Mouse (Mus musculus) forebrain, embryonic 15.5 days (tissue): Measurements from ENCODE around the gene Mthfd1l. TPM values are rescaled to one million over a fixed set of nuclear protein-coding genes. Genes with fewer than 3 reads are reported as not detected.

Source experiments
- ATAC-seq: fragments of 200-750 bp; cut with Nextera tagmentation; replicated peaks from 2 replicates; pipeline ENCODE4 v1.8.0; 2017; ENCODE audit warnings: mild to moderate bottlenecking, moderate TSS enrichment, moderate library complexity
- H3K27ac ChIP-seq: fragments of 300-500 bp; sonication (generic); replicated peaks from 2 replicates; pipeline ENCODE4 v1.5.1; 2015; ENCODE audit warnings: mild to moderate bottlenecking, inconsistent platforms
- H3K27me3 ChIP-seq: fragments of 300-500 bp; sonication (generic); 2 replicates; pipeline ENCODE4 v1.6.1; 2015; ENCODE audit warnings: inconsistent platforms
- H3K36me3 ChIP-seq: fragments of 300-500 bp; sonication (generic); 2 replicates; pipeline ENCODE4 v1.6.1; 2015; ENCODE audit warnings: mild to moderate bottlenecking, inconsistent platforms
- H3K4me1 ChIP-seq: fragments of 300-500 bp; sonication (generic); 2 replicates; pipeline ENCODE4 v1.6.1; 2015; ENCODE audit warnings: inconsistent platforms
- H3K4me2 ChIP-seq: fragments of 300-500 bp; sonication (generic); replicated peaks from 2 replicates; pipeline ENCODE4 v1.6.1; 2015; ENCODE audit warnings: mild to moderate bottlenecking, inconsistent platforms
- H3K4me3 ChIP-seq: fragments of 300-500 bp; sonication (generic); 2 replicates; pipeline ENCODE4 v1.5.1; 2015; ENCODE audit warnings: mild to moderate bottlenecking, inconsistent platforms
- H3K9ac ChIP-seq: fragments of 300-500 bp; sonication (generic); replicated peaks from 2 replicates; pipeline ENCODE4 v1.6.1; 2015; ENCODE audit warnings: mild to moderate bottlenecking, inconsistent platforms
- H3K9me3 ChIP-seq: fragments of 300-500 bp; sonication (generic); 2 replicates; pipeline ENCODE4 v1.6.1; 2016; ENCODE audit warnings: inconsistent platforms
- WGBS: fragments of 180-500 bp; shearing (Covaris S2); methylation state at CpG from one replicate; pipeline ENCODE4 v1.1.7; 2015; ENCODE audit warnings: mixed read lengths; 5-methylcytosine and 5-hydroxymethylcytosine counted together
- polyA plus RNA-seq: library from polyadenylated mRNA; unstranded; fragments of >200 nt; fragmentation: Nextera tagmentation; extraction: Ambion mirVana; gene quantifications from 2 replicates; pipeline ENCODE4 v1.2.1, GENCODE M21; 2015

The Mthfd1l gene
- polyA plus RNA-seq, 1 experiment from 2014 or later: 3.6 TPM

DNA sequence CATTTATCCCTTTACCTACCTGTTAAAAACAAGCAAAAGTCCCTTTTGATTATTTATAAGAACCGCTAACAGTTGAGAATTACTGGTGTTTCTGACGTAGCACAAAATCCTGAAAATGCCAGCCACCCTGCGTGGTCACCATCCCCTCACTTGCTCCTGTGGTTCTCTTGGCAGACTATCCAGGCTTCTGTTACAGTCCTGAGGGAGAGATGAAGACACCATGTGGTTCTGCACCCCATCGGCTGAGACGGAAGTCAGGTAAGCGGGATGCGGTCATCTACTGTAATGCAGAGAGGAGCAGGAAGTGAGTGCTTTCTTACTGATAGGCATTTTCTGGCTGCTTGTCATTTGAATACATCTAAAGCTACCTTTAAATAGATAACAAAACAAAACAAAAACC, 25.6 kb upstream of the Mthfd1l start:
- Histone ChIP-seq H3K9ac (no peak overlapping the region), H3K36me3 (no peaks in the 10 kb centered on the region), H3K4me1 (no peaks in the 10 kb centered on the region), H3K27me3 (no peaks in the 10 kb centered on the region), H3K4me3 (no peak overlapping the region), H3K27ac (no peak overlapping the region), H3K9me3 (no peaks in the 10 kb centered on the region), H3K4me2 (no peak overlapping the region)
- no peak for ATAC-seq
- WGBS: 94% methylated on average over 7 of the region's 7 CpGs

DNA sequence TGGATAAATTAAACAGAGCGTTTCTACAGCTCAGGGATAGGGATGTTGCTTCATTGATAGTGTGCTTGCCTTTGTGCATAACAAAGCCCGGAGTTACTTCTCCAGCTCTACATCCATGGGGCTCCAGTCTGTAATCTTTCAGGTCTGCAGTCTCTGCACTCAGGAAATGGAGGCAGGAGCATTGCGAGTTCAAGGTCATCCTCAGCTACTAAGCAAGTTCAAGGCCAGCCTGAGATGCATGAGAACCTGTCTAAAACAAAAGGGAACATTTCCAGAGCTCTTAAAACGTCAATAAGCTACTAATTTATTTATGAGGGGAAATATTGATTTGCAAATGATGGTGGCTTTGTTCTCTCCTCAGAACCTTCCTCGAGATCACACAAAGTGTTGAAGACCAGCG, 23.6 kb upstream of the Mthfd1l start:
- ATAC-seq: no peak
- Histone ChIP-seq H3K4me3 (no peak overlapping the region), H3K9ac (no peak overlapping the region), H3K9me3 (no peaks in the 10 kb centered on the region), H3K36me3 (no peaks in the 10 kb centered on the region), H3K4me2 (no peak overlapping the region), H3K27ac (no peak overlapping the region), H3K4me1 (no peaks in the 10 kb centered on the region), H3K27me3 (no peaks in the 10 kb centered on the region)
- WGBS: 94% methylated on average over 6 of the region's 6 CpGs

DNA sequence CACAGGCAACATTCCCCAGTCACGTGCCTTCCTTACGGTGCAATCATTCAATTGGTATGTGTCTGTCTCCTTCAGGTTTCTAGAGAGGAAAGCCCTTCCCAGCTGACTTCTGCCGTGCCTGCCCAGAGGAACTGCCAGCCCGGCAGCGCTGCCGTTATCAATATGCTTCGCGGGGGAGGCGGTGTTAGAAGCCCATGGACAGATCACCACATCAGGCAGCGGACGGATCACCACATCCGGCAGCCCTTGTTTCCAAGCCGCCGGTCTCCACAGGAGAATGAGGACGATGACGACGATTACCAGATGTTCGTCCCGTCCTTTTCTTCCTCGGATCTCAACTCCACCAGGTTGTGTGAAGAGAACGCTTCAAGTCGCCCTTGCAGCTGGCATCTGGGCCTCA, 16.4 kb upstream of the Mthfd1l start:
- Histone ChIP-seq H3K27me3 (no peaks in the 10 kb centered on the region), H3K4me2 (no peak overlapping the region), H3K9ac (no peak overlapping the region), H3K4me1 (no peaks in the 10 kb centered on the region), H3K9me3 (no peaks in the 10 kb centered on the region), H3K27ac (no peak overlapping the region), H3K4me3 (no peak overlapping the region), H3K36me3 (no peaks in the 10 kb centered on the region)
- ATAC-seq: no peak
- WGBS: 93% methylated on average over 22 of the region's 22 CpGs

DNA sequence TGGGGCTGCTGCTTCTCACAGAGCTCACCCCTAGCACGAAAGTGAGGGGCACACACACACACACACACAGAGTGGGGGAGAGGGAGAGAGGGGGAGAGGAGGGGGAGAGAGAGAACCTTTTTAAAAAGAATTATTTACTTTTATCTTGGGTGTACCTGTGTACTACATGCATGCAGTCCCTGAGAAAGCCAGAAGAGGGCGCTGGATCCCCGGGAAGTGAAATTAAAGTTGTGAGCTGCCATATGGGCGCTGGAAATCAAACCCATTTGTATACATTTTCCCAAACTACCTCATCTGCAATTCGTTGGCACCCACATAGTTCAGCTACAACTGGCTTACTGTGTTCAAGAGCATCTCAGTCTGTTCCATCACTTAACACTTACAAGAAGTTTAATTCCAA, 14.3 kb upstream of the Mthfd1l start:
- Histone ChIP-seq H3K4me2 (no peak overlapping the region), H3K27me3 (no peaks in the 10 kb centered on the region), H3K4me1 (no peaks in the 10 kb centered on the region), H3K9ac (no peak overlapping the region), H3K9me3 (no peaks in the 10 kb centered on the region), H3K4me3 (no peak overlapping the region), H3K27ac (no peak overlapping the region), H3K36me3 (no peaks in the 10 kb centered on the region)
- WGBS: 74% methylated on average over 5 of the region's 5 CpGs
- ATAC-seq: no peak

DNA sequence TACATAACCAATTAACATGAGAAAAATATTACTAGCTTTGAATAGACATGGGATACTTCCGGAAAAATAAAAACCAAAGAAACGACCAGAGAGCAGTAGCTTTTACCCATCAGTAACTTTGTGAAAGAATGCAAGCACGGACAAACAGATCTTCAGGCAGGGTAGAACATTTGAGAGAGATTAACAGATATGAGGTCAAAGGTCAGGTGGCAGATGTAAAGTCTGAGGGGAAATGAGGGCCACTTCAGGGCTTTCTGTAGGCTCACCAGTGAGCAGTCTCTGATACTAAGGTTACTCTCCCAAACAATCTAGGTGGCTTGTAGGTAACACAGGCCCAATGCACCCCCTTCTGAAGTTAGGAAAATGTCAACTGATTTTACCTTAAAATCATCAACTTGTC, 3.9 kb upstream of the Mthfd1l start:
- Histone ChIP-seq H3K9ac (no peak overlapping the region), H3K27me3 (no peaks in the 10 kb centered on the region), H3K4me1 (peaks cover 6% of the 10 kb centered on the region; the same call in 1 of the 2 replicates), H3K27ac (no peak overlapping the region), H3K36me3 (no peaks in the 10 kb centered on the region), H3K4me3 (no peak overlapping the region), H3K9me3 (no peaks in the 10 kb centered on the region), H3K4me2 (no peak overlapping the region)
- ATAC-seq: no peak
- 86% methylated on average over 3 of the region's 3 CpGs for WGBS

DNA sequence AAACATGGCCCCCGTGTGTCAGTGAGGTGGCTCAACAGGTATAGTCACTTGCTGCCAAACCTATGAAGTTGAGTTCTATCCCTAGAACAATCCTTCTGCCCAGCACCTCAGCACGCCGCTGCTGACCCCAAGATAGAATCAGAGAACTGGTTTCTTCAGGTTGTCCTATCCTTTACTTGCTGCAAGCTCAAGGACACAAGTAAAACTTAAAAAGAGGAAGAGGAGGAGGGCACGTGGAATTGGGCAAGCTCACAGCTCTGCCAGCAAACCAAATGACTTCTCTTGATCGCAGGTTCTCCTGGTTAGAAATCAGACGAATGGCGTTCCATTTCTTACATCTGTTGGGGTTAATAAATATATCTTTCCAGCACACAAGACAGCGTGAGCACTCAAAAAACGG, 681 bp upstream of the Mthfd1l start:
- Histone ChIP-seq H3K9ac (no peak overlapping the region), H3K27ac (no peak overlapping the region), H3K4me1 (peaks cover 9% of the 10 kb centered on the region; the same call in 1 of the 2 replicates), H3K4me3 (no peak overlapping the region), H3K9me3 (no peaks in the 10 kb centered on the region), H3K36me3 (no peaks in the 10 kb centered on the region), H3K4me2 (no peak overlapping the region), H3K27me3 (no peaks in the 10 kb centered on the region)
- no peak for ATAC-seq
- 91% methylated on average over 9 of the region's 9 CpGs for WGBS

DNA sequence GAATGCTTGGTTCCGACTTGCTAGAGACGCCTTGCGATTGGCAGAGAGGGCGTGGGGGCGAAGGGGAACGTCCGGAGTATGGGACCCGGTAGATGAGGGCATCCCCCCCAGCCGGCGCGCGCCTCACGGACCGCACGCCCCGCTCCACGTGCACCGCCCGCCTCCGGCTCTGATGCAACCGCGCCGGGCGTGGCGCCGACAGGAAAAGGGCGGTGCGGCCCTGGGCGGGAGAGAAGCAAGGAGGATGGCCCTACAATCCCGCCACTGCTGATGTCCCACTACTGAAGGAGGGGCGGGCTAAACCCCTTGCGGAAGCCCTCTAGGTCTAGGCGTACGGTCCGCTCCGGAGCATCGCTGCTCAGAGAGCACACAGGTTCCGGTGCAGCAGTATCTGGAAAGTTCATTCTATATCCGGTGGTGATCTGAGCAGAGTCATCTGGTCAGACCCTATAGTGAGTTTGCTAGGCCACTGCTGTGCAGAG, 712 bp downstream of the Mthfd1l start:
- H3K9ac ChIP-seq: peak overlapping the region; percentile 77
- peak overlapping the region; percentile 83 for H3K4me3 ChIP-seq
- peak; percentile 93 for ATAC-seq
- H3K4me2 ChIP-seq: peak overlapping the region; percentile 91
- no peaks in the 10 kb centered on the region for H3K9me3 ChIP-seq
- no peaks in the 10 kb centered on the region for H3K36me3 ChIP-seq
- 0% methylated on average over 31 of the region's 39 CpGs for WGBS
- no peaks in the 10 kb centered on the region for H3K27me3 ChIP-seq
- H3K4me1 ChIP-seq: peaks cover 9% of the 10 kb centered on the region; the same call in 1 of the 2 replicates
- H3K27ac ChIP-seq: peak overlapping the region; percentile 87

DNA sequence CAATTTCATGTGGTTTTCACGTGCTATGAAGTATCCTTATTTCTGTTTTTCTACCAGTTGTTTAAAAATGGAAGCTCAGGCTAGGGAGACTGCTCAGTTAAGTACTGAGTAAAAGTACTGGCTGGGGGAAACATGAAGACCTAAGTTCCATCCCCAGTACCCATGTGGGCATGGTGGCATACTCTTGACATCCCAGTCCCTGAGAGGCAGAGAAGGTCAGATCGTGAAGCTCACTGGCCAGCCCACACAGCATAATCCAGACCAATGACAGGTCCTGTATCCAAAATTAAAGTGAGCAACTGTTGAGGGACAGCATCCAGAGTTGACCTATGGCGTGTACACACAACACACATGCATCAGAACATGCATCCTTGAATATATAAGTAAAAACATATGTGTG, 1.5 kb downstream of the Mthfd1l start:
- H3K4me2 ChIP-seq: no peak overlapping the region
- WGBS: 78% methylated on average over 3 of the region's 3 CpGs

DNA sequence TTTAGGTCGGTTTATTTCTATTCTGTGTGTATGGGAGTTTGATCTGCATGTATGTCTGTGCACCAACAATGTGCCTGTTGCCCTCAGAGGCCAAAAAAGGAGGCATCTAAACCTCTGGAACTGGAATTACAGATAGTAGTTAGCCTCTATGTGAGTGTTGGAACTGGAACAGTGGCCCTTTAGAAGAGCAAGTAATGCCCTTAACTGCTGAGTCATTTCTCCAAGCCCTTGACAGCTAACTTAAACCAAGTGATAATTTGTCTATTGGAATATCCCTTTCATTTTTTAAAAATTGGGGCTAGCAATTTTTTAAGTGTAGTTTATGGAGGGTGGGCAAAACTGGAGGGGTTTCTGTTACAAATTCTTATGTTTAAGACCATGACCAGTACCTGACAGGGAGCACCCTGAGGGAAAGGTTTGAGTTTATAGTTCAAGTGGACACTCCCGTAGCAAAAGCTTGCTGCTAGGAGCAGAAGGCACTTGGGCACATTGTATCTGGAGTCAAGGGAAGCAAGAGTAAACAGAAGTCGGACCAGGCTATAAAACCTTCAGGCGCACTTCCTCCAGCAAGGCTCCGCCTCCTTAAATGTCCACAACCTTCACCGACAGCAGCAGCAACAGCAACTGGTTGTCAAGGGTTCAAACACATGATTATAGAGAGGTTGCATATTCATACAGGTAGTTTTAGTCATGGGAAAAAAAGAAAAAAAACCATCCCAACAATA, 3.1 kb downstream of the Mthfd1l start:
- H3K9me3 ChIP-seq: no peaks in the 10 kb centered on the region
- no peak overlapping the region for H3K27ac ChIP-seq
- H3K4me3 ChIP-seq: no peak overlapping the region
- H3K4me1 ChIP-seq: peaks cover 9% of the 10 kb centered on the region; the same call in 1 of the 2 replicates
- 84% methylated on average over 6 of the region's 6 CpGs for WGBS
- H3K36me3 ChIP-seq: no peaks in the 10 kb centered on the region
- no peak overlapping the region for H3K9ac ChIP-seq
- ATAC-seq: no peak
- no peaks in the 10 kb centered on the region for H3K27me3 ChIP-seq
- H3K4me2 ChIP-seq: no peak overlapping the region

More for the DNA sequence above, 1.5 kb downstream of the Mthfd1l start:
- Histone ChIP-seq H3K36me3 (no peaks in the 10 kb centered on the region), H3K27me3 (no peaks in the 10 kb centered on the region), H3K9ac (no peak overlapping the region), H3K4me1 (peaks cover 9% of the 10 kb centered on the region; the same call in 1 of the 2 replicates), H3K27ac (no peak overlapping the region), H3K9me3 (no peaks in the 10 kb centered on the region), H3K4me3 (no peak overlapping the region)
- ATAC-seq: no peak

DNA sequence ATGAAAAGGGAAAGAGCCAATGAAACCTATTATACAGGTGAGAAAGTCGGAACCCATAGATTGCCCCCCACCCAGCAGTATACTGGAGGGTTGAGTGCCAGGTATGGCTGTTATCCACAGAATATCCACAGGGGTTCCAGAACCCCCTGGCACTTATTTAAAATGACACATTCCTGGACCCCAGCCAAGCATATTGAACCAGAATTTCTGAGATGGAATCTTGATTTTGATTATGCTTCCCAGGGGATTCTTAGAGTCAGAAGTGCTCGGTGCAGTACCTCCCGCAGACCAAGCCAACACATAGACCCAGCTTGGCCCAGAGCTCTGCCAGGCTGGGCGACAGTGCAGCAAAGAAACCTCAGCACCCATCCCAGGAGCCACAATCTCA, 3.7 kb downstream of the Mthfd1l start:
- Histone ChIP-seq H3K4me1 (peaks cover 9% of the 10 kb centered on the region; the same call in 1 of the 2 replicates), H3K36me3 (no peaks in the 10 kb centered on the region), H3K4me3 (no peak overlapping the region), H3K27me3 (no peaks in the 10 kb centered on the region), H3K9me3 (no peaks in the 10 kb centered on the region), H3K4me2 (no peak overlapping the region), H3K9ac (no peak overlapping the region), H3K27ac (no peak overlapping the region)
- 86% methylated on average over 4 of the region's 4 CpGs for WGBS
- ATAC-seq: no peak

DNA sequence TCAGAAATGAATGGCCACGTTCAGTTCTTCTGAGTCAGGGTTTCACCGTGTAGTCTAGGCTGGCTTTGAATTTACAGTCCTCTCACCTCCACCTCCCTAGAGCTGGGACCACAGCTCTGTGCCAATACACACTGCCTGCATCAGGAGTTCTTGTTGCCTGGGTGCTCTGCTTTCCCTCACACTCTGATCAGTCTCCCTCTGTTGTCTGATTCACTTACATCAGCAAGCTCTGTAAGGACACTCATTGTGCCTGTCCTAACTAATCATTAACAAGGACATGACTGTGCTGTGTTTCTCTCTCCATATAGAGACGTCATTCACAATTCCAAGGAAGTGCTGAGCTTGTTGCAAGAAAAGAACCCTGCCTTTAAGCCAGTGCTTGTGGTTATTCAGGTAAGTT, 5.4 kb downstream of the Mthfd1l start:
- H3K4me1 ChIP-seq: peaks cover 6% of the 10 kb centered on the region; the same call in 1 of the 2 replicates
- H3K27me3 ChIP-seq: no peaks in the 10 kb centered on the region
- no peaks in the 10 kb centered on the region for H3K9me3 ChIP-seq
- ATAC-seq: no peak
- no peak overlapping the region for H3K27ac ChIP-seq
- WGBS: 84% methylated on average over 3 of the region's 3 CpGs
- H3K36me3 ChIP-seq: no peaks in the 10 kb centered on the region
- H3K4me3 ChIP-seq: no peak overlapping the region
- H3K4me2 ChIP-seq: no peak overlapping the region
- H3K9ac ChIP-seq: no peak overlapping the region

DNA sequence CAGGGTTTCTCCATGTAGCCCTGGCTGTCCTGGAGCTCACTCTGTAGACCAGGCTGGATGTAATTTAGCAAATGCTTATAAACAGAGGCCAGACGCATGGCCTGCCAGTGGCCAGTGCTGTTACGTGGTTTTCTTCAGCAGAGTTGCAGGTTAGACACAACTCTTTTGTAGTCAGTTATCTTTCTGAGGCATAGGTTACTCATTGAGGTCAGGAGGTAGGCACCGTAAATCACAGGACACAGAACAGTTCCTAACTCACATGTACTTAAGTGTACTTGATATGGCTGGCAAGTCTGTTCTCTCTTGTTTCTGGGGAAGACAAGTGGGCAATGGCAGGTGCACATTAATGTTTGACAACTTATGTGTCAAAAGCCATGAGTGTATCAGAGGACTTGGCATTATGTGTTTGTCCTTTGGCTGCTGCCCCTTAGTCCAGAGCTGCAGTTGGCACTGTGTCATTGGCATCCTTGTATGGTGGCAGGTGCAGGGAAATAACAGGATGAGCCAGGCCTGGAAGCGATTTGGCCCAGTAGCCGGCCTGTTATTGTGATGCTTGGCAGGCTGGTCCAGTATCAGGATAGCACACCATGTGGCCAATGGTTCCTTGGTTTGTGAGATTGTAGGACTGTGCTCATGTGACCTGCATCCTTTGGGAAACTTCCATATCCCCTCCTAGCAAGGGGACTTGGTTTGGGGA, 6.0 kb downstream of the Mthfd1l start:
- H3K4me1 ChIP-seq: peaks cover 4% of the 10 kb centered on the region; the same call in 1 of the 2 replicates
- no peak overlapping the region for H3K4me3 ChIP-seq
- H3K9me3 ChIP-seq: no peaks in the 10 kb centered on the region
- no peaks in the 10 kb centered on the region for H3K27me3 ChIP-seq
- H3K4me2 ChIP-seq: no peak overlapping the region
- H3K27ac ChIP-seq: no peak overlapping the region
- no peak overlapping the region for H3K9ac ChIP-seq
- ATAC-seq: no peak
- WGBS: 86% methylated on average over 5 of the region's 5 CpGs
- no peaks in the 10 kb centered on the region for H3K36me3 ChIP-seq
